Mouse (Mus musculus): Measurements from ENCODE around the gene Mab21l1.

GRCm38 (mm10) chr3:55785266-55785980 is 3.1 kb downstream of the Mab21l1 start:
- no peak for TF ChIP-seq CTCF (IDR thresholded peaks at IDR 0.05; ENCODE audit: low read depth, low read length)
- no peak for TF ChIP-seq POLR2A (IDR thresholded peaks at IDR 0.05; ENCODE audit: borderline replicate concordance, low read depth, low read length)
